Mouse (Mus musculus) left cerebral cortex, adult 8-10 months (tissue): ENCODE results near the gene Pld4. TPM values are rescaled to one million over a fixed set of nuclear protein-coding genes. Genes with fewer than 3 reads are reported as not detected.

ENCODE experiments used
- DNase-seq, 2 experiments: peaks; one replicate each; pipeline ENCODE4 v3.0.0; 2022; ENCODE audit warnings: low spot score in 2 of 2
- total RNA-seq, 4 experiments: library from RNA; stranded (reverse); gene quantifications; 2 replicates each; pipeline ENCODE4 v1.2.4; 2022

Gene Pld4
- 10 to 100 TPM in 3 of 4 experiments, 1 to 10 TPM in 1; 10.0 to 22.8 (median 16.5) TPM for total RNA-seq

DNA sequence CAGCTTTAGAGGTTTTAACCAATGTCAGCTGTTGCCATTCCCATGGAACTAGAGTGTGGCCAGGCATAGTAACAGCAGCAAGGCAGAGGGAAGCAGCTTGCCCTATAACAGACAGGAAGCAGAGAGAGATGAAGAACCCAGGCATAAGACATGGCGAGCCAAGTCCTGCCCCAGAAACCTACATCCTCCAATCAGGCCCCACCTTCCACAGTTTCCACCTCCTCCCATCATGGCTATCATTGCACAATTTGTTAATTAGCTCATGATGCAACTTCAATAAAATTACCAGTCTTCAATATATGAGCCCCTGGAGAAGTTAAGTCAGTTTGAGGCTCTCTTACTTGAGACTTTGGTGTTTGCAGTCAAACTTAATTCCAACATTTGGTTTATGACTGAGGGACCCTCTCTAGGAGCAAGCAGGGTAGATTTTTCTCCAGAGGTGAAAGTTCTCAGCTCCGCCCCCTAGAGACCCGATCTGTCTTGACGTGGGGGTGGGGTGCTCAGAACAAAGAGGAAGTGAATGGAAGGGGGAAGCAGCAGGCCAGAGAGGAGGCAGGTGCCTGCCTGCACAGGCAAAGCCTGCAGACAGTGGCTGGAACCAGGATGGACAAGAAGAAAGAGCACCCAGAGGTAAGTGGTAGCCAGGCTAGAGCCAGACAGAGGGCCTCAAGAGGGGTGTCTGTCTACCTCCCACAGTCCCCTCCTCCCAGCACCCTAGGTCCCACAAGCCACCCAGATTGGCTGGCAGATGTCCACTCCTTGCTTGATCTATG is at the start of gene Pld4:
Gene Pld4, plus strand, starts transcription at position 502 of the 773 bp plus-strand sequence.
- DNase-seq: no peak

- no peak for DNase-seq
Observed at GRCm38 (mm10) chr12:112713984-112714383, 46.5 kb upstream of the Pld4 start.

DNA sequence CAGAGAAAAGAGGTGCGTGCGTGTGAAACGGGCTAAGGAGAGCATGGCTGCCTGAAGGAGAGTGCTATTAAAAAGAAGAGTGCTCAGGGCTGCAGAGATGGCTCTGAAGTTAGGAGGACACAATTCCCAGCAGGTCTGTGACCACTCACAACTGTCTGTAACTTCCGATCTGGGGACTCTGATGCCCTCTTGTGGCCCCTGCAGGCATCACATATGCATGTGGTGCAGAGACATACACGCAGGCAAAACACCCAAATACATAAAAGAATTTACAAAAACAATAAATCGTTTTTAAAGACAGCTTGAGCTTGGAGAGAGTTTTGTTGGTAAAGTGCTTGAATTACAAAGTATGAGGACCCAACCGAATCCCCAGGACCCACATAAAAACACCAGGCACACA is 43.3 kb upstream of the Pld4 start:
- DNase-seq: no peak

DNA sequence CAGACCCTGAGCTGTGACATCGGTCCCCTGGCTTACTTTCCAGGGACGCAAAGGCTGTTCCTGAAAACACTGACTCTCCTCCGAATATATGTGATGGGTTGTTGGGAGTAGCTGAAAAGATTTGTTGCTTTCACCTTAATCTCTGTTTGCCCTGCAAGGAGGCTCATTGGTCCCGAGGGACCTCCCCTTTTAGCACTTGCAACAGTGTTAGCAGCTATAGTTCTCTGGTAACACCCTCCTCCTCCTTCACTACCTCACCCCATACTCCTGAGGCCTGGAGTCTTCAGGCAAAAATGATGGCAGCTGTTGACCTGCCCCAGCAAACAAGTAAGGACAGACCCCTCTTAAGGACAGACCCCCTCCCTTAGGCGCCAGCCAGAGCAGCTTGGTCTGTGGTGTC is 41.5 kb upstream of the Pld4 start:
- no peak for DNase-seq

- peak in 1 of 2 experiments; percentile 7 for DNase-seq
Observed at GRCm38 (mm10) chr12:112720216-112720615, 40.2 kb upstream of the Pld4 start, which contains the start of gene Cep170b. Gene Cep170b, plus strand, starts transcription at chr12:112720455.

- DNase-seq: peak in 1 of 2 experiments; percentile 5
Observed at GRCm38 (mm10) chr12:112720890-112721423, 39.5 kb upstream of the Pld4 start.

DNA sequence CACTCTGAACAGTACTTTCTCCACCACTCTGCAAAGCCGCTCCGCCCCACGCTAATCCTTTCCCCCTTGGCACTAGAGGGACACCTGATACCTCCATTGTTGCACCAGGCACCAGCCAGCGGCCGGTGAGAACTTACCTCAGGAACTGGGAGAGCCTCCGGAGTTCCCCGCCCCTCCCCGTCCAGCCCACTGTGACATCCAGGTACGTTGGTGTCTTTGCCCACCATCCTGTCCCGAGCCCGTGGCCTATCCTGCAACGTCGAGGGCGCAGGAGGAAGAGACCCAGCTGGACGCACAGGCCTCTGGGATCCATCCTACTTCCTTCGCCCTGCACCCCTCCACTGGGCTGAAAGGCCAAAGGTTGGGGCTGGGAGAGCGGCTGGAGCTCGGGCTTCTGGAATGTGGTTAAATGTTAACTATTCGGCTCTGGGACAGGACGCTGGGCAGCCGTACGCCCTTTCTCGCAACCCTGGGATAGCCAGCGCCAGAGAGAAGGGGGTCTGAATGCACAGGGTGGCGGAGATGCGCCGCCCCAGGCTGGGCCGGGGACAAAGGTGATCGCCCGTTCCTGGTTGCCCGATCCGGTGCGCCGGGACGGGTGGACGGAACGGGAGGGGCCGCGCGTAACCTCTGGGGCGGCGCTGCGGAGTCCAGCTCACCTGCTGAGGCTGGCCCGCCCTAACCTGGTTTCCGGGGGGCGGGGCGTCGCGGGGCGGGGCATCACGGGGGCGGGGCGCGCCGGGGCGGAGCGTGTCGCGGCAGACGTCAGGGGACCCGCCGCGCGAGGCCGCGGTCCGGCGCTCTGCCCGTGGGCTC is 38.8 kb upstream of the Pld4 start:
- DNase-seq: peak in 1 of 2 experiments; percentile 12

DNA sequence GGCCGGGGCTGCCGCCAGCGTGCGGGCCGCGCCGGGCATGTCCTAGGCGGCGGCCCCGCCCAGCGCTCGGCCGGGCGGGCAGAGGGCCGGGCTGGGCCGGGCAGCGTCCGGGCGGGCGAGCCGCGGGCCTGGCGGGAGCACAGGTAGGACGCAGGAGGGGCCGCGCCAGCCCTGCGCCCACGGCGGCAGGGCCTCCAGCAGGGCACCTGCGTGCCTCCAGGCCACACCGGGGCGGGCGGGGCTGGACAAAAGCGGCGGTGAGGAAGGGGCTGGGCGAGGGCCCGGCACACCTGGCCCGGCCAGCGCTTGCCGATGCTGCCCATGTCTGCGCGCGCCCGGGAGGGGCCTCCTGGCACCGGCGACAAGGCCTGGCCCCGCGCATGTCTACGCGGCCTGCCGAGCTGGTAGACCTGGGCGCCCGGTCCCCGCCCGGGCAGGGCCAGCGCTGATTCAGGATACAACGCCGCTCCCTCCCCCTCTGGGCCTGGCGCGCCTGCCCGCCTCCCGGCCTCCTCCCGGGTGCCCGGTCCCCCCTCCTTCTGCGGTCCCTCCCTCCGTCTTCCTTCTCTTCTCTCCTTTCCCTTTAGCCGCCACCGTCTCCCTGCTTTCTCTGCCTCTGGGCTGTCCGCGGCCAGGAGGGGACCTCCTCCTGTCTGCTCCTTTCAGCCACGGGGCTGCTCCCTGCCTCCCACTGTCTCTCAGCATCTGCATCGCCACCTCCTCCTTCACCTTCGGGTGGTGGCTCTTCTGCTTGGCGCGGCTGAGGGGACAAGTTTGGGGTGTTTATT is 38.0 kb upstream of the Pld4 start:
- DNase-seq: peak in 1 of 2 experiments; percentile 58

GRCm38 (mm10) chr12:112723028-112723330 is 37.5 kb upstream of the Pld4 start:
- no peak for DNase-seq

DNA sequence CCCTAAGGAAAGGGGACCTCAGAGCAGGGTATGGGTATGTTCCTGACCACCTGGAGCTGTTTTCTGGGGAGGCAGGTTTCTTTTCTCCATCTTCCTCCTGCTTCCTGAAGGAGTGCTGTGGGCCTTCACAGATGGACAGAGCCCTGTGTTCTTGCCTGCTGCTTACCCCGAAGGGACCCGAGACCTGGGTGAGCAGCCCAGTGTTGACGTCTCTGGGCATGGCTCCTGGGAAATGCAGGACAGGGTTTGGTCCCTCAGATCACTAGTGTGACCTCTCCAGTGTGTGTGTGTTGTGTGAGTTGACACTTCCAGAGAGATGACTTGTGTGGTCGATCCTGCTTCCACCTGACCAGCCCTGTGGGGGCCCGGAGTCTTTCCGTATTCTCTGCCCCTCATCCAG is 37.0 kb upstream of the Pld4 start:
- no peak for DNase-seq

- DNase-seq: peak in 1 of 2 experiments; percentile 63
Observed at GRCm38 (mm10) chr12:112724077-112724805, 36.2 kb upstream of the Pld4 start.

- DNase-seq: peak in 1 of 2 experiments; percentile 18
Observed at GRCm38 (mm10) chr12:112727801-112728200, 32.7 kb upstream of the Pld4 start.

- no peak for DNase-seq
Observed at GRCm38 (mm10) chr12:112730808-112731207, 29.6 kb upstream of the Pld4 start.

DNA sequence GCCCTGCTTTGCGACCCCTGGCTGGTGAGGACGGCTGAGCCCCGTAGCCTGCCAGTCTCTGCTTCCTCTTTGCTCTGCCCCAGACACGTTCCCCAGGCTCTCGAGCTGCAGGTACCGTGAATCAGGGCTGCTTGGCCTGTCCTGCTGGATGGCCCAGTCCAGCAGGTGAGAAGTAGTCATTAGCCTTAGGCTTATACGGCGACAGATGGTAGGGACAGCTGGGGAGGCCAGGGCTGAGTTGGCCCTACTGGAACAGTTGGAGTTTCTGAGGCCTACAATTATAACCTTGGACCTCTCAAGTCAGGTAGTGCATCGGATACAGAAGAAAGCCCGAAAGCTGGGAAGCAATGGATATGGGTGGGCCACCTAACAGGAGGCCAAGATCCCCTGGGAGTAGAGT is 27.9 kb upstream of the Pld4 start:
- no peak for DNase-seq

- no peak for DNase-seq
Observed at GRCm38 (mm10) chr12:112734108-112734820, 26.2 kb upstream of the Pld4 start.

GRCm38 (mm10) chr12:112734881-112735655 is 25.4 kb upstream of the Pld4 start:
- no peak for DNase-seq

GRCm38 (mm10) chr12:112735896-112736635 is 24.4 kb upstream of the Pld4 start:
- DNase-seq: no peak

GRCm38 (mm10) chr12:112736636-112736925 is 23.9 kb upstream of the Pld4 start:
- DNase-seq: no peak

DNA sequence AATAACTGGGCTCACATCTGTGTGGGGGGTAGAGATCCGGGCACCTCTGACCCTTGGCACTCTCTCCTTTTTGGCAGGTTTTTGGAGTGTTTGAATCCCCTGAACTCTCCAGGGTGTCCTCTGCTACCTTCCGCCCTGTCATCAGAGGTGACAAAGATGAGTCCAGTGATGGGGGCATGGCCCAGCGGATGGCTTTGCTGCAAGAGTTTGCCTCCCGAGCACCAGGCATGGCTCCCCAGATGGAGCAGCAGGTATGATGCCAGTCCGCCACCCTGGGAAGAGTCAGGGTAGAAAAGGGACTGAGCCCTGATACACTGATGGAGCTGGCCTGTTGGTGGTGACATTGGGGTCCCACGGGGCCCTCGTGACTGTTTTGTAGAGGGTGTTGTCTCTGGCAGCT is 23.4 kb upstream of the Pld4 start:
- no peak for DNase-seq
